9 mouse cellular contexts compared by ENCODE assay signal in genomic region chr12:84571466-84572340, GRCm38 (mm10). TPM values are rescaled to one million over a fixed set of nuclear protein-coding genes. Genes with fewer than 3 reads are reported as not detected.
DNase-seq lines count a peak whose midpoint lies in the region; ATAC-seq and TF ChIP-seq lines count a peak whose summit lies in the region.
"Had no signal": no experiment of that assay in that cellular context is flagged by ENCODE, and none has a peak within 500 bp of the region (broad histone marks: within the 10 kb centered on the region; RNA-seq: fewer than 3 reads in every experiment).

No protein-coding gene starts in this region.

- peaks cover 10% of the 10 kb centered on the region for H3K4me1 ChIP-seq in midbrain, embryonic 11.5 days (ENCODE audit: control insufficient read depth, insufficient read depth, low read length)
- H3K4me1 ChIP-seq in midbrain, embryonic 16.5 days (ENCODE audit: control insufficient read depth, insufficient read depth, low read length): peaks cover 2% of the 10 kb centered on the region; the same call in 1 of the 2 replicates
- H3K4me1 ChIP-seq in hindbrain, postnatal 0 days (ENCODE audit: insufficient read depth, low read length): no peaks in the 10 kb centered on the region

- no peak for ATAC-seq in cerebellum, adult (ENCODE audit: insufficient number of reproducible peaks, low FRiP score, low TSS enrichment)
- ATAC-seq in midbrain, embryonic 11.5 days (ENCODE audit: low FRiP score): no peak
- no peak for ATAC-seq in midbrain, embryonic 16.5 days
- ATAC-seq in hindbrain, postnatal 0 days: no peak
- ATAC-seq in erythroid progenitor cell, adult 5-6 weeks (replicated peaks; ENCODE audit: low FRiP score, poor library complexity, severe bottlenecking): no peak

- no peaks in the 10 kb centered on the region for H3K36me3 ChIP-seq in midbrain, embryonic 11.5 days (ENCODE audit: control insufficient read depth, insufficient read depth, low read length)
- no peaks in the 10 kb centered on the region for H3K36me3 ChIP-seq in midbrain, embryonic 16.5 days (ENCODE audit: control insufficient read depth, insufficient read depth, low read length)
- no peaks in the 10 kb centered on the region for H3K36me3 ChIP-seq in hindbrain, postnatal 0 days (ENCODE audit: insufficient read depth, low read length)

- TF ChIP-seq CTCF in hindbrain, postnatal 0 days (IDR thresholded peaks at IDR 0.05; ENCODE audit: low read depth): no peak

- 0 out of 2 replicates have a peak overlapping the region, but pooled peaks have one; percentile 5 for H3K4me3 ChIP-seq in midbrain, embryonic 11.5 days (ENCODE audit: low read depth, low read length)
- no peak overlapping the region for H3K4me3 ChIP-seq in midbrain, embryonic 16.5 days (ENCODE audit: low read depth, low read length)
- H3K4me3 ChIP-seq in hindbrain, postnatal 0 days (ENCODE audit: low read length): peak overlapping the region; percentile 8; the same call in 1 of the 2 replicates

- peak; percentile 37 for DNase-seq in cerebellum, adult 8-10 months
- DNase-seq in midbrain, embryonic 11.5 days (ENCODE audit: low spot score, missing footprints): peak; percentile 97
- no peak for DNase-seq in hindbrain, postnatal 0 days (ENCODE audit: low spot score)
- peak; percentile 27 to 32 for DNase-seq in thymus, adult 18-20 months
- no peak for DNase-seq in testis, postnatal 10 days (ENCODE audit: low spot score)

- under 1% methylated on average over 43 of the region's 43 CpGs for WGBS in midbrain, embryonic 11.5 days
- 2% methylated on average over 42 of the region's 43 CpGs for WGBS in midbrain, embryonic 16.5 days
- WGBS in hindbrain, postnatal 0 days: 2% methylated on average over 42 of the region's 43 CpGs

- no peaks in the 10 kb centered on the region for H3K9me3 ChIP-seq in midbrain, embryonic 11.5 days (ENCODE audit: control insufficient read depth, low read length)
- no peaks in the 10 kb centered on the region for H3K9me3 ChIP-seq in midbrain, embryonic 16.5 days (replicated peaks; ENCODE audit: control insufficient read depth, low read length, poor library complexity, severe bottlenecking)
- H3K9me3 ChIP-seq in hindbrain, postnatal 0 days (ENCODE audit: low read length): no peaks in the 10 kb centered on the region

- no peak overlapping the region for H3K9ac ChIP-seq in midbrain, embryonic 11.5 days (ENCODE audit: low read length)
- no peak overlapping the region for H3K9ac ChIP-seq in midbrain, embryonic 16.5 days (ENCODE audit: low read depth, low read length)
- no peak overlapping the region for H3K9ac ChIP-seq in hindbrain, postnatal 0 days (replicated peaks; ENCODE audit: low read length)

- peaks cover 77% of the 10 kb centered on the region for H3K27me3 ChIP-seq in midbrain, embryonic 11.5 days (ENCODE audit: control insufficient read depth, insufficient read depth, low read length)
- H3K27me3 ChIP-seq in midbrain, embryonic 16.5 days (ENCODE audit: control insufficient read depth, insufficient read depth, low read depth, low read length): peaks cover 44% of the 10 kb centered on the region
- H3K27me3 ChIP-seq in hindbrain, postnatal 0 days (ENCODE audit: insufficient read depth, low read length): peaks cover 79% of the 10 kb centered on the region

- no peak overlapping the region for H3K4me2 ChIP-seq in midbrain, embryonic 11.5 days
- no peak overlapping the region for H3K4me2 ChIP-seq in midbrain, embryonic 16.5 days (ENCODE audit: low read length)
- H3K4me2 ChIP-seq in hindbrain, postnatal 0 days (ENCODE audit: low read depth, low read length): no peak overlapping the region

- no peak overlapping the region for H3K27ac ChIP-seq in midbrain, embryonic 11.5 days (ENCODE audit: low read depth, low read length)
- H3K27ac ChIP-seq in midbrain, embryonic 16.5 days (ENCODE audit: low read length): no peak overlapping the region
- no peak overlapping the region for H3K27ac ChIP-seq in hindbrain, postnatal 0 days

RNA-seq across cellular contexts. Expression of gene Vsx2, which starts 2.1 kb away (rescaled TPM):
- polyA plus RNA-seq in midbrain, embryonic 11.5 days (2014; fragmentation: Nextera tagmentation; extraction: Ambion mirVana): 0.66 and 0.99 TPM in 2 replicates
- polyA plus RNA-seq in midbrain, embryonic 16.5 days (2015; fragmentation: Nextera tagmentation; extraction: Ambion mirVana): 1.5 and 1.9 TPM in 2 replicates
- total RNA-seq in hindbrain, postnatal 0 days (2014; rRNA removed): 2.5 and 4.0 TPM in 2 replicates
- 1.8 and 2.4 TPM in 2 replicates for polyA plus RNA-seq in hindbrain, postnatal 0 days (2015; fragmentation: Nextera tagmentation; extraction: Ambion mirVana)
- not detected in 2 replicates for total RNA-seq in erythroid progenitor cell, adult 5-6 weeks (2015; ENCODE audit: low replicate concordance)
- total RNA-seq in erythroid progenitor cell, adult 5-6 weeks (2017; ENCODE audit: low replicate concordance): not detected in 2 replicates
- polyA plus RNA-seq: liver, embryonic 16.5 days had no signal

RNA-seq across cellular contexts. Expression of gene Abcd4, which starts 45.5 kb away (rescaled TPM):
- polyA plus RNA-seq in midbrain, embryonic 11.5 days (2014; fragmentation: Nextera tagmentation; extraction: Ambion mirVana): 6.4 and 7.6 TPM in 2 replicates
- 13.9 and 14.5 TPM in 2 replicates for polyA plus RNA-seq in midbrain, embryonic 16.5 days (2015; fragmentation: Nextera tagmentation; extraction: Ambion mirVana)
- 7.5 and 12.3 TPM in 2 replicates for total RNA-seq in hindbrain, postnatal 0 days (2014; rRNA removed)
- polyA plus RNA-seq in hindbrain, postnatal 0 days (2015; fragmentation: Nextera tagmentation; extraction: Ambion mirVana): 9.2 and 10.9 TPM in 2 replicates
- 0.72 TPM in 1 of 2 replicates, not detected in the other for total RNA-seq in erythroid progenitor cell, adult 5-6 weeks (2015; ENCODE audit: low replicate concordance)
- total RNA-seq in erythroid progenitor cell, adult 5-6 weeks (2017; ENCODE audit: low replicate concordance): 0.77 TPM in 1 of 2 replicates, not detected in the other

Comparison
In these comparisons a context has a peak if more than half of its experiments do, and no peak if none do; other contexts are left out.
1. DNase-seq: peak in cerebellum, adult 8-10 months (single experiment), midbrain, embryonic 11.5 days (single experiment) and thymus, adult 18-20 months (2 of 2); none in hindbrain, postnatal 0 days (single experiment) and testis, postnatal 10 days (single experiment).